Mouse (Mus musculus) olfactory bulb, adult 2 months (tissue): ENCODE measurements at regions not wholly inside any gene's neighbourhood (a gene's known extent, or its start where the extent isn't known, plus 50 kb on each side); places are given as distances from the start of the nearest gene placed in this dataset.

Experiments used
- CTCF ChIP-seq: fragments of 200-500 bp; IDR thresholded peaks from 2 replicates; pipeline ENCODE4 v1.5.1; 2012; ENCODE audit warnings: low read depth, mild to moderate bottlenecking, low read length, moderate library complexity; ENCODE audit not compliant: insufficient read depth
- POLR2A ChIP-seq: fragments of 200-500 bp; IDR thresholded peaks from 2 replicates; pipeline ENCODE4 v1.6.1; 2012; ENCODE audit warnings: mild to moderate bottlenecking, low read depth, low read length, moderate library complexity; ENCODE audit not compliant: insufficient read depth

GRCm38 (mm10) chr2:9744181-9744580 lies 136.9 kb upstream of the 4930412O13Rik start:
- no peak for TF ChIP-seq POLR2A
- TF ChIP-seq CTCF, result no peak
